Mouse (Mus musculus) right cerebral cortex, postnatal 14 days (tissue): Measurements from ENCODE around the gene Krtap5-1.
A peak's percentile ranks its signal among the peaks of the same experiment; 100 is the strongest.
"Not testable (repeated sequence)": the region's sequence is repeated elsewhere in the genome, so short reads cannot be mapped to it uniquely, and the experiment has no call there.

Source experiments
- DNase-seq: peaks from one replicate; pipeline ENCODE4 v3.0.0; 2022

The Krtap5-1 gene

GRCm38 (mm10) chr7:142295418-142295817, 1.5 kb downstream of the Krtap5-1 start:
- DNase-seq = no peak

GRCm38 (mm10) chr7:142293851-142294250, 3.1 kb downstream of the Krtap5-1 start:
- DNase-seq = peak; percentile 31

GRCm38 (mm10) chr7:142285910-142286612, 10.9 kb downstream of the Krtap5-1 start:
- not testable (repeated sequence) for DNase-seq

GRCm38 (mm10) chr7:142285130-142285835, 11.6 kb downstream of the Krtap5-1 start:
- peak; percentile 16 for DNase-seq

- peak; percentile 94 for DNase-seq
These were observed 12.3 kb downstream of the Krtap5-1 start for GRCm38 (mm10) chr7:142284615-142285080.

- peak; percentile 30 for DNase-seq
These were observed 12.8 kb downstream of the Krtap5-1 start for GRCm38 (mm10) chr7:142284023-142284591.

- not testable (repeated sequence) for DNase-seq
These were observed 14.1 kb downstream of the Krtap5-1 start for GRCm38 (mm10) chr7:142282847-142283246.

- not testable (repeated sequence) for DNase-seq
These were observed 17.6 kb downstream of the Krtap5-1 start for GRCm38 (mm10) chr7:142279291-142279690.

- peak; percentile 80 for DNase-seq
These were observed 18.7 kb downstream of the Krtap5-1 start for GRCm38 (mm10) chr7:142278183-142278582.

GRCm38 (mm10) chr7:142274263-142274662, 22.7 kb downstream of the Krtap5-1 start, which contains the start of gene Gm4559:
TSS of gene Gm4559 (minus strand) at chr7:142274363.
- not testable (repeated sequence) for DNase-seq

- not testable (repeated sequence) for DNase-seq
These were observed 38.7 kb downstream of the Krtap5-1 start, which contains the start of gene Gm2431 for GRCm38 (mm10) chr7:142258254-142258653. TSS of gene Gm2431 (minus strand) at chr7:142258354.

GRCm38 (mm10) chr7:142255517-142255916, 41.4 kb downstream of the Krtap5-1 start:
- DNase-seq = peak; percentile 45

- DNase-seq = peak; percentile 38
These were observed 47.1 kb downstream of the Krtap5-1 start for GRCm38 (mm10) chr7:142249824-142250223.
